Mouse (Mus musculus) v-Abl transformed pro-B cells (cell line): ENCODE data around the gene Gpc4.

Source experiments
- in situ Hi-C, 2 experiments: fragments of 400-800 bp; cut with MboI; formaldehyde crosslinking; loops; one replicate each; pipeline ENCODE4 v1.15.1; 2025; ENCODE audit not compliant: unreplicated experiment in 2 of 2

The Gpc4 gene

DNA sequence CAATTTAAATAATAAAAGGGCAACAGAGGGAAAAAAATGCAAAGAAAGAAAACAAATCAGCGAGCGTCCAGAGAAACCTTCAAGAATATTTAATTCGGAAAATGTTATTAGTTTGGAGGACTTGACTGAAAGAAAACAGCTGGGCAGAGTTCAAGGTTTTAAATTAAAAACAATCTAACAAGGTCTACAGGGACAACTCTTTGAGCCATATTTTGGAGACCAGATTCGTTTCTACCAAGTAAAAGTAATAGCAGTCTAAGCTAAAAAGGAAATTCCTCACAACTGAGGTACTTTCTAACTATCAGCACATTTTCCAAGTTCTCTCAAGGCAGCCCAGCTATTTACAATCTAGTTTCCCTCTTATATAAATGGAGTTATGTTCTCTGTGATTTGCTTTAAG lies 114.1 kb downstream of the Gpc4 start:
- in situ Hi-C loops = no loop called here

DNA sequence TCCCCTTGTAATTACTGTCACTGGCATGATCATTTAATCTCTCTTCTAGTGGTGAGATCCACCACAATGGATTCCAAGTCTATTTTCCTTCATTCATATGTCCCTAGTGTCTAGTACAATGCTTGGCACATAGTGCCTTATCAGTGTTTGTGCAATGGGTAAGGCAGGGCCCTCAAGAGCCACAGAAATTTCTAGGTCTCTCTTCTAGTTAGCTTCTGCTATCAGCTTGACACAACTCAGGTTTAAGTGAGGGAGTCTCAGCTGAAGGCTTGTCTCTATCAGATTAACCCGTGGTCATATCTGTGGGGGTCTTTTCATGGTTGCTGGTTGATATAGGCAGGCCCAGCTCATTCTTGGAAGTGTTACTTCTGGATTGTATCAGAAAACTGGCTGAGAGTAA lies 125.2 kb downstream of the Gpc4 start:
- in situ Hi-C loops = no loop called here

DNA sequence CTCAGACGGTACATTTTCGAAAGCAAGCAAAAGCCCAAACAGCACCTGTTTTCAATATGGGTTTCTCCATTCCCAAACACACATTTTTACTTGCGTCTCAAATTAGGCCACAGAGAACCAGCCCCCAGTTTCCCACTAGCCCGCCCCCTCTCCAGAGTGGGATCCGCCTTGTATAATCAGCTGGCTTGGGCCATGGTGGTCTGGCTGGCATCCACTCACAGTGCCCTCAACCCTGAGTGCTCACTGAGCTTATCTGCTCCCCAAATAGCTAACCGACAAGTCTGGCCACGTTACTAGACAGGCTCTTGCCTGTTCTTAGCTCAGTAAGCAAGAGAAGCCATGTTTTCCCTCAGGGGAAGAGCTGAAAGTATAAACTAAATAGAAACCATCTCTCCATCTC lies 134.9 kb downstream of the Gpc4 start:
- in situ Hi-C loops = no loop called here

DNA sequence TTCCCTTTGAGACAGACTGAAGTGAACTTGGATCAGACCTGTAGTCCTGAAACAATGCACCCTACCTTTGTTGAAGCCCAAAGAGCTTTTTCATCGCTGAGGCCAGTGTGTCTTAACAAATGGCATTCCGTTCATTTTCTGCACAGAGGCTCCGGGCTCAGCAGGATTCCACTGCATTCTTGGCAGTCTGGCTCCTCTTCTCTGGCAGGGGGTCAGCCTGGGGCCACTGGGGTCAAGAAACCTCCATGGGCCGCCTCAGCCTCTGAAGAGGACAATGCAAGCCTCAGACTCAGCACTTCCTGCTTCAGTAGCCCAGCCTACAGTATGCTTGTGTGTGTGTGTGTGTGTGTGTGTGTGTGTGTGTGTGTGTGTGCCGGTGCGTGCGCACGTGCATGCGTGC lies 147.4 kb downstream of the Gpc4 start:
- in situ Hi-C loops = no loop called here
